Mouse (Mus musculus) lung, postnatal 25 days (tissue): Measurements from ENCODE around the gene Hk2.
"Not testable (repeated sequence)": the region's sequence is repeated elsewhere in the genome, so short reads cannot be mapped to it uniquely, and the experiment has no call there.

Experiments
- DNase-seq: peaks from one replicate; pipeline ENCODE4 v3.0.0; 2022; ENCODE audit warnings: low spot score

The Hk2 gene

GRCm38 (mm10) chr6:82689474-82689873 is 84.8 kb downstream of the Hk2 start:
- DNase-seq: no peak

- DNase-seq: not testable (repeated sequence)
Observed at GRCm38 (mm10) chr6:82688586-82688985, 85.7 kb downstream of the Hk2 start.

- no peak for DNase-seq
Observed at GRCm38 (mm10) chr6:82684136-82684535, 90.1 kb downstream of the Hk2 start.

GRCm38 (mm10) chr6:82679286-82679685 is 95.0 kb downstream of the Hk2 start:
- not testable (repeated sequence) for DNase-seq

- not testable (repeated sequence) for DNase-seq
Observed at GRCm38 (mm10) chr6:82677629-82678028, 96.6 kb downstream of the Hk2 start.
